Mouse (Mus musculus) megakaryocyte progenitor cell, adult 5-6 weeks (primary cell): ENCODE results near the gene Camsap2. TPM values are rescaled to one million over a fixed set of nuclear protein-coding genes. Genes with fewer than 3 reads are reported as not detected.

Experiments used
- ATAC-seq: replicated peaks from 2 replicates; pipeline ENCODE4 v1.8.0; 2016; ENCODE audit warnings: mild to moderate bottlenecking, moderate TSS enrichment, inconsistent platforms; ENCODE audit not compliant: poor library complexity
- total RNA-seq, 2 experiments: library from RNA; stranded (forward) in 1 of 2; stranded (reverse) in 1 of 2; fragments of 157-497, 149-512 nt in 1 of 2; fragments of 200-1000 nt in 1 of 2; gene quantifications; 2 replicates each; pipeline versions ENCODE4 v1.2.3 to v1.2.4; 2015 to 2017

The Camsap2 gene
- total RNA-seq, 2 experiments from 2014 or later, result 8.6 to 11.5 TPM

DNA sequence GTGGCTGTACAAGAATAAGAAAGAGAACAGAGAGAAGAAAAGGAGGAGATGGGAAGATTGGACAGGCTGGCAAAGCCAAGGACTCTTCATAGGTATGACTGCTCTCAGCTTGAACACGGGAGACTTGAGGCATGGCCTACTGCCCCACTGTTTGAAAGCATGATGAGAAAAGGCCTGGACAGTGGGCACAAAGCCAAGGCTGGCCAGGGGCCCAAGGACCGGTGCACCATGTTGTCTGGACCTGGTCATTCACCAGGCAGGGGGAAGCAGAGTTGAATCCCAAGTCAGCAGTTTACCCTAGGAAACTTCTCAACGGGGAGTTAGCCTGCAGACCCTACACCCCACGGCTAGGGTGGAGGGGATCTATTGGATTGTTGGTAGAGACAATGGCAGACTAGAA is 118.0 kb downstream of the Camsap2 start:
- no peak for ATAC-seq

DNA sequence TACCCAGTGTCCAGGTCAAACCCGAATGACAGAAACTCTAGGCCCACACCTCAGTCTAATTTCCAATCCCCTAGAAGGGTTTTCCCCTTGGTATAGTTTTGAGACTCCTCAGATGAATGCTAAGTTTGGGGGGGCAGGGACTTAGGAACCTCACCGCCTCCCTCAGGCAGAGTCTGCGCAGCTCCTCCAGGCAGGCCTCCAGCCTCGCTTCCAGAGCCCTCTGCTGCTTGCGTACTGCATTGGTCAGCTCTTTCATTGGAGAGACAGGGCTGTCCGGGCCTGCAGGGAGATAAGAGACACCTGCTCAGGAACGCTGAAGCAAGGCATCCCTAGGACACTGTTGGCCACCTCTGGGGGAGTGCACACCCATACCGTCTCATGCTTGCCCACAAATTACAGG is 119.3 kb downstream of the Camsap2 start:
- no peak for ATAC-seq

DNA sequence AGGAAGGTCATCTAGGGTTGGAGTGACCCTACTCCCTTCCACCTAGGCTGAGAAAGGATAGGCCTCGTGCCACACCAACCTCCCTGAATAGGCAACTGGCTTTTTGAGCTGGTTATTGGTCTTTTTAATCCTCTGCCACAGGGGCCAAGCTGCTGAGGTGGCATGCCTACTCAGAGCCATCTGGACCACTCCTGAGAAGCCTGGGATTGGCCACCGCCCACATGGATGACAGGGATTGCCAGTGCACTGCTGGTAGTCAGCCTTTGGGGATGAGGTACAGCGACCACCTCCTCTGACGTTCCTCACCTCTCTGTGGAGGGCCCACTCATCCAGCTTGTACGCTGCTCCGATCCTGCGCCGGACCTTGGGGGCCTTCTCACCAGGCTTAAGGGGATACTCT is 120.1 kb downstream of the Camsap2 start:
- no peak for ATAC-seq

DNA sequence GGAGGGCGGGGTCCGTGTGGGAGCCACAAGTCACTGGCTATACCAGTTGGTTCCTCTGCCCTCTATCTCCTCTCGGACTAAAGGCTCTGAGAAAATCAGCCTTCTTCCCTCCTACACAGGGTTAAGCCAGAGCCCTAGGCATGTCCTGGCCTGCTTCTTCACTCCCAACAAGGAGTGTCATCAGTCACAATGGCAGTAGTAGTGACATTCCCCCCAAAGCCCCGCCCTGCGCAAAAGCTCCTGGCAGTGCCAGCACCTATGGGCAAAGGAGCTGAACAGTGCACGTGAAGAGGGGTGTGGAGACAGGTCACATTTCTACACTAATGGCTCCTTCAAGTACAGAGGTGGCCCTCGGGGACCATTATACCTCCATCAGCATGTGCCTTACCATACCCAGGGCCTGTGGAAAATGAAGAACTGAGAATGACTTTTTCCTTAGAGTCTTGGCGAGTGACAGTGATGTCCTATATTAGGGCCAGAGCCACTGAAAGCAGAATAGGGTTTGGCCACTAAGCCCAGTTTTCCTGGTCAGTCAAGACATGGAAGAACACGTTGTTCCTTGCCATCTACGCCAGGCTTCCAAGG is 122.1 kb downstream of the Camsap2 start:
- no peak for ATAC-seq

DNA sequence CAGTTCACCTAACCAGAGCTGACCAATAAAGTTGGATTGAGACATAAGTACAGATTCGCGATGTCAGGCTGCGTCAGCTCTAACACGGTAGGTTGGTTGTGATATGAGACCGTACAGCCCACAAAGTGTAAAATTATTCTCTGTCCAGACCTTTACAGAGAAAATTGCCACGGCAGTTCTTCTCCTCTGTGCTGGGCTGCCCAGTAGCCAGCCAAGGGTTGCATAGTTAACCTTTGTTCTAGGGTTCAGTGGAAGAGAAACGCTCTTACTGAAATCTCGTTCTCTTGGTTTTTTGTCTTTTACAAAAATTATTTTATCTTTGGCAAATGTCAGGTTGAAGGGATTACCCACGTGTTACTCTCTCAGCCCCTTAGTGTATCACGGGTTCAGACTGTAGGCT is 123.5 kb downstream of the Camsap2 start:
- ATAC-seq, result no peak

DNA sequence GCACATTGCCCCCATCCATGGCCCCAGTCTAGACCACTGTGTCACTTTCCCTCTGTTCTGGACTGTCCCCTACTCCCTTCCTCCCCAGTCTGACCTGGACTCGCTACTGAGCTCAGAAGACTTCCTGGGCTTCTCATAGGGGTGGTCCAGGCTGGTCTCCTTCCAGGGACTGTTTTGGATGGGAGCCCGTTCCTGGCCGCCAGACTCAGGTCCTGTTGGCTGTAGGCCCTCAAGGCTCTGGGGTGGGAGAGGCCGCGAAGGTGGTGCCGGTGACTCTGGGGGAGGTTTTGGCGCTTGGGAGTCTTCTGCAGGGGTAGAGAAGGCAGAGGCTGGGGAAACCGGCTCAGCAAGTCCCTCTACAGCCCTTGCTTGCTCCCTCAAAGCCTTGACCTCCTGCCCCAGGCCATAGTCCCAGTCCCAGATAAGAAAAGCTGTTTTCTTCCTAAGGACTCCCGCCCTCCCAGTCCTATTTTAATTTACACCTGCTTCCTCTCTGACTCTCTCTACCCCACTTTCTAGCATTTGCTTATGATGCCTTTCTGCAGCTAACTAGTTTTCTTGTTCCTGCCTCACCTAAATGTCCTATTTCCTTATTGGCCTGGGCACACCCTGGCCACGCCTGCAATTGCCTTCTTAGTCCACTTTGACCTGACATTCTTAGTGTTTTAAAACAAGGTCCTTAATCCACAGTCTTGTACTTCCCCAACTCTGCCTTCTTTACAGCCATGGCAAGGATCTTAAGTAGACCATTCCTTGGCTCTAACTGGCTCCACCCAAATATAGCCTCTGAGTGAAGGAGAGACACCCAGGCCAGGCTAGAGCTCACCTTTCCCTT is 125.7 kb downstream of the Camsap2 start:
- no peak for ATAC-seq

Other genes with a start within 250 kb of the Camsap2 start
- gene Kif21b, start 214.7 kb downstream of the Camsap2 start, total RNA-seq (2015), result 7.7 and 8.6 TPM in 2 replicates
- gene Kif21b, start 214.7 kb downstream of the Camsap2 start, total RNA-seq (2017), result 8.0 and 10.3 TPM in 2 replicates
- gene Mroh3, start 133.3 kb downstream of the Camsap2 start, total RNA-seq (2015), result not detected in 2 replicates
- not detected in 2 replicates for gene Mroh3, start 133.3 kb downstream of the Camsap2 start, total RNA-seq (2017)
- not detected in 2 replicates for gene Inava, start 111.8 kb downstream of the Camsap2 start, total RNA-seq (2015)
- not detected in 2 replicates for gene Inava, start 111.8 kb downstream of the Camsap2 start, total RNA-seq (2017)
- not detected in 2 replicates for gene Gpr25, start 85.2 kb downstream of the Camsap2 start, total RNA-seq (2015)
- gene Gpr25, start 85.2 kb downstream of the Camsap2 start, total RNA-seq (2017), result not detected in 2 replicates
- 7.2 and 9.8 TPM in 2 replicates for gene Ddx59, start 69.2 kb upstream of the Camsap2 start, total RNA-seq (2015)
- 8.4 and 11.8 TPM in 2 replicates for gene Ddx59, start 69.2 kb upstream of the Camsap2 start, total RNA-seq (2017)
- gene Kif14, start 120.2 kb upstream of the Camsap2 start, total RNA-seq (2015), result 13.8 and 17.5 TPM in 2 replicates
- 20.9 and 22.2 TPM in 2 replicates for gene Kif14, start 120.2 kb upstream of the Camsap2 start, total RNA-seq (2017)